Mouse (Mus musculus): ENCODE measurements around the gene Calm5. TPM values are rescaled to one million over a fixed set of nuclear protein-coding genes. Genes with fewer than 3 reads are reported as not detected.
A peak's percentile ranks its signal among the peaks of the same experiment; 100 is the strongest.

Calm5 gene
- polyA plus RNA-seq, 1 experiment, result not detected

DNA sequence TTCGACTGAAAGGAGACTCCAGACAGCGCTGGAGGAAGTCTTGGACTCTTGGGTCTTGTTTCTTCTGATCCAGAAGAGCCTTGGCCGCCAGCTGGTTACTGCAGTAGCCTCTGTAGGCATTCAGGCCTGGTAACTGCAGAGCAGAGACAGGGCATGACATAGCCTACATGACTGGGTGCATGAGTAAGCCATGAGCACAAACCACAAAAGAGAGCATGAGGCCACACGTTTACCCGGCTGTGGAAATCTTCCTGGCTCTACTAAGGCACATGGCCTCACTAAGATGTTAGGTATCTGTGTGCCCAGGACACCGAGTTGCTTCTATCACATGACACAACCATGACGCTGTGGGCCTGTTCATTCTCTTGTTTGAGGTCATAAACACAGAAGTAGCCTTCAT, 32.7 kb downstream of the Calm5 start:
- Histone ChIP-seq H3K27ac (ENCODE audit: control insufficient read depth, insufficient read depth, low read depth, low read length) (no peak overlapping the region), H3K4me1 (ENCODE audit: control insufficient read depth, insufficient read depth, low read length) (no peaks in the 10 kb centered on the region), H3K36me3 (ENCODE audit: control insufficient read depth, insufficient read depth, low read length) (peaks cover 3% of the 10 kb centered on the region; the same call in 1 of the 2 replicates), H3K4me3 (ENCODE audit: control insufficient read depth, low read depth, low read length) (no peak overlapping the region), H3K27me3 (ENCODE audit: control insufficient read depth, insufficient read depth, low read length) (no peaks in the 10 kb centered on the region)
- no peak for TF ChIP-seq POLR2A (IDR thresholded peaks at IDR 0.05; ENCODE audit: control insufficient read depth, low read depth, low read length)
- no peak for TF ChIP-seq CTCF (IDR thresholded peaks at IDR 0.05; ENCODE audit: control insufficient read depth, insufficient read depth, insufficient replicate concordance, low read depth, low read length)

GRCm38 (mm10) chr13:3889111-3889510, 35.1 kb downstream of the Calm5 start:
- Histone ChIP-seq H3K27ac (ENCODE audit: control insufficient read depth, insufficient read depth, low read depth, low read length) (no peak overlapping the region), H3K36me3 (ENCODE audit: control insufficient read depth, insufficient read depth, low read length) (peaks cover 3% of the 10 kb centered on the region; the same call in 1 of the 2 replicates), H3K4me1 (ENCODE audit: control insufficient read depth, insufficient read depth, low read length) (peaks cover 9% of the 10 kb centered on the region), H3K27me3 (ENCODE audit: control insufficient read depth, insufficient read depth, low read length) (no peaks in the 10 kb centered on the region), H3K4me3 (ENCODE audit: control insufficient read depth, low read depth, low read length) (no peak overlapping the region)
- TF ChIP-seq CTCF (IDR thresholded peaks at IDR 0.05; ENCODE audit: control insufficient read depth, insufficient read depth, insufficient replicate concordance, low read depth, low read length), result no peak
- no peak for TF ChIP-seq POLR2A (IDR thresholded peaks at IDR 0.05; ENCODE audit: control insufficient read depth, low read depth, low read length)

DNA sequence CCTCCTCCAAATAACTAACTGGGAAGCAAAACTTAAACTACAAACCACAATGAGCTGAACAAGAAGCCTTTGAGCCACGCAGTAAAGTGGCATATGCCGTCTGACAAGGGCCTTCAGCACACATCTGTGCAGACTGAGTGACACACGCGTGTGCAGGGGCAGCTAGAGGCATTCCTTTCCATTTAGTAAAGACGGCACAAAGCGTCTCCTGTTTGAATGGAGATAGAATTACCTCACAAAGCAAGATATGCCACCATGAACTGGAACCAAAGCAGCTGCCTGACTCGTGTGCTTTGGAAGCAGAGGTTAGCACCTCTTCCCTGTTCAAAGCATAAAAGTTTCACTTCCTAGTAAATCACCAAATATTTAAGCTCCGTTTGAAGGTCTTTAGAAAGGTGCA, 36.1 kb downstream of the Calm5 start:
- H3K4me3 ChIP-seq (ENCODE audit: control insufficient read depth, low read depth, low read length), result no peak overlapping the region
- H3K36me3 ChIP-seq (ENCODE audit: control insufficient read depth, insufficient read depth, low read length), result peaks cover 2% of the 10 kb centered on the region; the same call in 1 of the 2 replicates
- H3K4me1 ChIP-seq (ENCODE audit: control insufficient read depth, insufficient read depth, low read length), result peaks cover 9% of the 10 kb centered on the region
- TF ChIP-seq POLR2A (IDR thresholded peaks at IDR 0.05; ENCODE audit: control insufficient read depth, low read depth, low read length), result no peak
- TF ChIP-seq CTCF (IDR thresholded peaks at IDR 0.05; ENCODE audit: control insufficient read depth, insufficient read depth, insufficient replicate concordance, low read depth, low read length), result no peak
- no peak overlapping the region for H3K27ac ChIP-seq (ENCODE audit: control insufficient read depth, insufficient read depth, low read depth, low read length)
- H3K27me3 ChIP-seq (ENCODE audit: control insufficient read depth, insufficient read depth, low read length), result no peaks in the 10 kb centered on the region

DNA sequence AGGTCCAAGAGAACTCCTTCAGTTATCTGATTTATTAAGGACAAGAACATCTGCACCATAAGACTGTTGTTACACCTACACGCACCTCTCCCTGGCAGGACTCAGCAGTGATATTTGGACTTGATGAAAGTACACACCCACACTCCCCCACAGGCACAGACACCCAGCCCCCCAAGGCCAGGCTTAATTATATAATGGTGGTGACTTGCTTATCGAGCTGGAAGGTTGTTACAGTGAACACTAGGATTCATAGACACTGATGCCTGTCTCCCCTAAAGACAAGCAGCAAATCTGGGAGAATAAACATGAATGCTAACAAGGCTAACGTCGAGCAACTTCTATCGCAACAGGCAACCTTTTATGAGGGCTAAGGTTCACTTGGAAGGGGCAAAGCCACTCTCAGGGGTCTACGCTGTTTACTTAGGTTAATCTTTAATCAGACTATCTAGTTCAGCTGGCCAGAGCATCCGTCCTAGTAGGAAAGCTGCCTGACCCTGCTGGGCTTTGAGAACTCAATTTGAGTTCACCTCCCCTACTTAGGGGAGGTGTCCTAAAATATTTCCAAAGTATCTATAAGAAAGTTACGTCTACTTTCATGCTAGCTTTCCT, 37.6 kb downstream of the Calm5 start:
- TF ChIP-seq CTCF (IDR thresholded peaks at IDR 0.05; ENCODE audit: control insufficient read depth, insufficient read depth, insufficient replicate concordance, low read depth, low read length) (no peak), POLR2A (IDR thresholded peaks at IDR 0.05; ENCODE audit: control insufficient read depth, low read depth, low read length) (no peak)
- Histone ChIP-seq H3K27ac (ENCODE audit: control insufficient read depth, insufficient read depth, low read depth, low read length) (no peak overlapping the region; the same call in 1 of the 2 replicates), H3K36me3 (ENCODE audit: control insufficient read depth, insufficient read depth, low read length) (no peaks in the 10 kb centered on the region; the same call in 1 of the 2 replicates), H3K4me1 (ENCODE audit: control insufficient read depth, insufficient read depth, low read length) (peaks cover 9% of the 10 kb centered on the region), H3K27me3 (ENCODE audit: control insufficient read depth, insufficient read depth, low read length) (no peaks in the 10 kb centered on the region), H3K4me3 (ENCODE audit: control insufficient read depth, low read depth, low read length) (no peak overlapping the region)

- H3K27ac ChIP-seq (ENCODE audit: control insufficient read depth, insufficient read depth, low read depth, low read length), result no peak overlapping the region
- TF ChIP-seq CTCF (IDR thresholded peaks at IDR 0.05; ENCODE audit: control insufficient read depth, insufficient read depth, insufficient replicate concordance, low read depth, low read length) (no peak), POLR2A (IDR thresholded peaks at IDR 0.05; ENCODE audit: control insufficient read depth, low read depth, low read length) (no peak)
These were observed 38.6 kb downstream of the Calm5 start for GRCm38 (mm10) chr13:3892601-3893000.

DNA sequence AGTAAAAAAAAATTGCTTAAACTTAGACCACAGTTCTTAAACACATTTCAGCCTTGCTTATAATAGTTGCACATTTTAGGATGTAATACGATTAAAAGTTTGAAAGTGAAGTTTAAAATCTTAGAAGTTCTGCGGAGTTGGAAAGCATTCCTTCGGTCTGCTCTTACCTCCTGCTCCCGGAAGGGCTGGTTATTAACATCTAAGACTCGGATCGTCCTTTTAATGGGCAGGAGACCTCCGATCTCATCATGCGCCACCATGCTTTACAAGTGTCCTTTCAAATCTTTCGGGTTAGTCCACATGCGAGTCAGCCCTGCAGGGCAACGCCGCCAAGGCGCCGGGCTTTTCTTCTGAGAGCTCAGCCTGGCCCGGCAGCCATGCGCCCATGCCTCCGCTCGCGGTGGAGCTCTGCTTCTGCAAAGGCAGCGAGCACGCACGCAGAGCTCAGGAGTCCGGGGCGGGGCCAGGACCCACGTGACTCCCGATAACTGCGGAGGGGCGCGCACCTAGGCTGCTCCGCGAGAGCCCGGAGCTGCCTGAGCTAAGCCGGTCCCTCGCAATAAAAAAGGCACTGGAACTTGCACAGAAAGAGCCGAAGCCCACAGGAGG, 39.3 kb downstream of the Calm5 start:
- TF ChIP-seq CTCF (IDR thresholded peaks at IDR 0.05; ENCODE audit: control insufficient read depth, insufficient read depth, insufficient replicate concordance, low read depth, low read length), result no peak
- TF ChIP-seq POLR2A (IDR thresholded peaks at IDR 0.05; ENCODE audit: control insufficient read depth, low read depth, low read length), result peak; percentile 90
- H3K36me3 ChIP-seq (ENCODE audit: control insufficient read depth, insufficient read depth, low read length), result no peaks in the 10 kb centered on the region
- H3K4me3 ChIP-seq (ENCODE audit: control insufficient read depth, low read depth, low read length), result peak overlapping the region; percentile 93
- H3K27me3 ChIP-seq (ENCODE audit: control insufficient read depth, insufficient read depth, low read length), result no peaks in the 10 kb centered on the region
- peaks cover 9% of the 10 kb centered on the region for H3K4me1 ChIP-seq (ENCODE audit: control insufficient read depth, insufficient read depth, low read length)
- H3K27ac ChIP-seq (ENCODE audit: control insufficient read depth, insufficient read depth, low read depth, low read length), result peak overlapping the region; percentile 53

More at GRCm38 (mm10) chr13:3892601-3893000, 38.6 kb downstream of the Calm5 start:
- peaks cover 9% of the 10 kb centered on the region for H3K4me1 ChIP-seq (ENCODE audit: control insufficient read depth, insufficient read depth, low read length)
- H3K36me3 ChIP-seq (ENCODE audit: control insufficient read depth, insufficient read depth, low read length), result no peaks in the 10 kb centered on the region
- H3K4me3 ChIP-seq (ENCODE audit: control insufficient read depth, low read depth, low read length), result no peak overlapping the region; the same call in 1 of the 2 replicates
- no peaks in the 10 kb centered on the region for H3K27me3 ChIP-seq (ENCODE audit: control insufficient read depth, insufficient read depth, low read length)

DNA sequence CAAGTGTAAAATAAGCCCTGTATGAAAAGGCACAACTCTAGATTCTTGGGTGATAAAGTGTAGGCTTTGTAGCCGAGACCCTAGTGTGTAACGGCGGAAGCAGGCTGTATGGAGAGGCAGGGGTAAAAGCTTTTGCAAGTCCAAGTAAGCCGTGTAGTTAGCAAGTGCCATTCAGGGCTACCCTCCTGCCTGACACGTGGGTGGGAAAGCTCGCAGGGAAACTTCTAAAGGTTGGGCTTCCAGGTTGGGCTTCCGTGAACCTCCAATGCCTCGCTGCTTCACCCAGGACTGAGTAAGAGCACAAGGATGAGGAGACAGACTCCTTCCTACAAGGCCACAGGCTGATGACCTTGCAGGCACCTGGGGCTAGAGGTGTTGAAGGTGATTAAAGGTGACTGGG, 40.6 kb downstream of the Calm5 start:
- Histone ChIP-seq H3K27ac (ENCODE audit: control insufficient read depth, insufficient read depth, low read depth, low read length) (no peak overlapping the region), H3K4me1 (ENCODE audit: control insufficient read depth, insufficient read depth, low read length) (peaks cover 9% of the 10 kb centered on the region), H3K27me3 (ENCODE audit: control insufficient read depth, insufficient read depth, low read length) (no peaks in the 10 kb centered on the region), H3K36me3 (ENCODE audit: control insufficient read depth, insufficient read depth, low read length) (no peaks in the 10 kb centered on the region), H3K4me3 (ENCODE audit: control insufficient read depth, low read depth, low read length) (no peak overlapping the region)
- TF ChIP-seq POLR2A (IDR thresholded peaks at IDR 0.05; ENCODE audit: control insufficient read depth, low read depth, low read length) (no peak), CTCF (IDR thresholded peaks at IDR 0.05; ENCODE audit: control insufficient read depth, insufficient read depth, insufficient replicate concordance, low read depth, low read length) (no peak)

All from testis, adult 2 months (tissue).